Mouse (Mus musculus) liver, embryonic 16.5 days (tissue): ENCODE results near the gene Map3k21. TPM values are rescaled to one million over a fixed set of nuclear protein-coding genes. Genes with fewer than 3 reads are reported as not detected.

ENCODE experiments used
- ATAC-seq: fragments of 200-750 bp; cut with Nextera tagmentation; 2 replicates; pipeline ENCODE4 v1.8.0; 2017; ENCODE audit warnings: low read depth, mild to moderate bottlenecking, moderate number of reproducible peaks, moderate library complexity
- H3K27ac ChIP-seq: fragments of 300-500 bp; sonication (generic); 2 replicates; pipeline ENCODE4 v1.5.1; 2014; ENCODE audit warnings: mild to moderate bottlenecking, low read length
- H3K27me3 ChIP-seq: fragments of 300-500 bp; sonication (generic); 2 replicates; pipeline ENCODE4 v1.6.1; 2014; ENCODE audit warnings: low read depth, low read length, mixed read lengths; ENCODE audit not compliant: control insufficient read depth, insufficient read depth
- H3K36me3 ChIP-seq: fragments of 300-500 bp; sonication (generic); 2 replicates; pipeline ENCODE4 v1.6.1; 2014; ENCODE audit warnings: mild to moderate bottlenecking; ENCODE audit not compliant: control insufficient read depth, insufficient read depth
- H3K4me1 ChIP-seq: fragments of 300-500 bp; sonication (generic); 2 replicates; pipeline ENCODE4 v1.6.1; 2014; ENCODE audit warnings: low read depth, low read length, mixed read lengths; ENCODE audit not compliant: control insufficient read depth
- H3K4me2 ChIP-seq: fragments of 300-500 bp; sonication (generic); 2 replicates; pipeline ENCODE4 v1.6.1; 2014; ENCODE audit warnings: low read depth, low read length, mixed read lengths
- H3K4me3 ChIP-seq: fragments of 300-500 bp; sonication (generic); 2 replicates; pipeline ENCODE4 v1.5.1; 2014; ENCODE audit warnings: low read depth, mild to moderate bottlenecking, low read length
- H3K9ac ChIP-seq: fragments of 300-500 bp; sonication (generic); 2 replicates; pipeline ENCODE4 v1.6.1; 2014; ENCODE audit warnings: low read depth, low read length
- H3K9me3 ChIP-seq: fragments of 300-500 bp; sonication (generic); replicated peaks from 2 replicates; pipeline ENCODE4 v1.6.1; 2016; ENCODE audit warnings: low read length; ENCODE audit not compliant: control insufficient read depth
- WGBS: fragments of 180-500 bp; shearing (Covaris S2); extraction: QIAGEN DNeasy Blood & Tissue Kit; methylation state at CpG from one replicate; pipeline ENCODE4 v1.1.7; 2014; ENCODE audit not compliant: insufficient replicate concordance; 5-methylcytosine and 5-hydroxymethylcytosine counted together
- polyA plus RNA-seq: library from polyadenylated mRNA; unstranded; fragments of >200 nt; fragmentation: Nextera tagmentation; extraction: Ambion mirVana; gene quantifications from 2 replicates; pipeline ENCODE4 v1.2.1, GENCODE M21; 2015

Gene Map3k21
- polyA plus RNA-seq, 1 experiment from 2014 or later: 0.21 TPM

DNA sequence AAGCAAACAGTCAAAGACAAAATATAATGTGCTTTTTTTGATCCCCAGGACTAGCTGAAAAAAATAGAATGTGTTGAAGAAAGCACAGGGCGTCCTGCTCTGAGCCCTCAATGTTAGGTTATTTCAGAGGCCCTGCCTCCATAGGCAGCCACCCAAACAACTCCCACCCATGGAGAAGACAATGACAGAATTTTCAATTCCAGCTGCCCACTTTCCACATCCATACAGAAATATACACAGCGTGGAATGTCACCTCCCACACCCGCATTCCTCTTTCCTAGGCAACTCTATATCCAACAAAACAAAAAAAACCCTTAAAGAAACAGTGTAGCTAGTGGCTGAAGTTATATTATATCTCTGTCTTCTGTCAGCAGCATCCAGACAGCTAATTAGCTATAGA lies 61.1 kb downstream of the Map3k21 start:
- Histone ChIP-seq H3K36me3 (no peaks in the 10 kb centered on the region), H3K4me2 (no peak overlapping the region), H3K27ac (no peak overlapping the region), H3K27me3 (no peaks in the 10 kb centered on the region), H3K9ac (no peak overlapping the region), H3K4me3 (no peak overlapping the region), H3K9me3 (no peaks in the 10 kb centered on the region), H3K4me1 (no peaks in the 10 kb centered on the region)
- 52% methylated on average over 3 of the region's 3 CpGs for WGBS
- no peak for ATAC-seq

DNA sequence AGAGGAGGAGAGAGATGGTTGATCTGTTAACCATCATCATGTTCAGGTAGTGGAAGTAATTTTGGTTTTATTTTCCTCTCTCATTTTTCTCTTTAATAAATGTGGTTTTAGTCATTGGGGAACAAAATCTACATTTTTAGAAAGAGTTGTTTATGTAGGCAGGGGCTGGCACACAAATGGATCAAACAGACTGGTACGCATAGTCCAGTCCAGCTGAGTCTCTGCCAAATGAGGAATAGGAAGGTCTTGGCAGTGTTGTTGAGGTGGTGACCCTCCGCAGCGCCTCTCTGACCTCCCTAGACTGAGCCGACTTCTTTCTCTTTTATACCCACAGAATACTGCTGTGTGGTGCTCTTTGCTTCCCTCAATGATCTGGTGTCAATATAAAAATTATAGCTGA lies 65.7 kb downstream of the Map3k21 start:
- no peaks in the 10 kb centered on the region for H3K36me3 ChIP-seq
- H3K9ac ChIP-seq: no peak overlapping the region
- H3K4me3 ChIP-seq: no peak overlapping the region
- H3K27ac ChIP-seq: no peak overlapping the region
- H3K27me3 ChIP-seq: no peaks in the 10 kb centered on the region
- no peaks in the 10 kb centered on the region for H3K4me1 ChIP-seq
- 74% methylated on average over 4 of the region's 4 CpGs for WGBS
- no peaks in the 10 kb centered on the region for H3K9me3 ChIP-seq
- ATAC-seq: no peak
- H3K4me2 ChIP-seq: no peak overlapping the region

DNA sequence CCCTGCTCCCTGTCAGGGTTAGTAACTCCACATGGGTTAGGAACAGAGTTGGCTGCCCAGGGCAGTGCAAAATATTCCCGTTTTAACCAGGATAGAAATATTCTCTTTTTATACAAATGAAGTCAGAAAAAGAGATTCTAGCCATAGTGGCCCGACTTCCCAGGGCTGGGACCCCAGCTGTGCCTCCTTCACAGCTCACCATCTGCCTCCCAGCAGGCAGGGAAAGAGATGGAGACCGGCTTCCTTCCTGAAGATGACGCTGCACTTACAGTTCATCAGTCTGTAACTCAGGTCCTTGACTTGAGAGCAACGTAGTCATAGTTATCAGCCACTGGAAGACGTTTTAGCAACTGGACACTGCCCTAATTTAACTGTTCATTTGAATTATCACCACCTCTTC lies 70.6 kb downstream of the Map3k21 start:
- no peaks in the 10 kb centered on the region for H3K4me1 ChIP-seq
- H3K27me3 ChIP-seq: no peaks in the 10 kb centered on the region
- no peak overlapping the region for H3K4me2 ChIP-seq
- 13% methylated on average over 6 of the region's 6 CpGs for WGBS
- no peaks in the 10 kb centered on the region for H3K9me3 ChIP-seq
- no peak overlapping the region for H3K4me3 ChIP-seq
- H3K9ac ChIP-seq: no peak overlapping the region
- H3K36me3 ChIP-seq: no peaks in the 10 kb centered on the region
- no peak overlapping the region for H3K27ac ChIP-seq
- no peak for ATAC-seq

- Histone ChIP-seq H3K9ac (no peak overlapping the region), H3K27ac (no peak overlapping the region), H3K4me1 (no peaks in the 10 kb centered on the region), H3K4me3 (no peak overlapping the region), H3K27me3 (no peaks in the 10 kb centered on the region), H3K4me2 (no peak overlapping the region), H3K9me3 (no peaks in the 10 kb centered on the region), H3K36me3 (no peaks in the 10 kb centered on the region)
- ATAC-seq: no peak
- 30% methylated on average over 3 of the region's 3 CpGs for WGBS
Observed at GRCm38 (mm10) chr8:125983515-125983914, 73.3 kb downstream of the Map3k21 start.

DNA sequence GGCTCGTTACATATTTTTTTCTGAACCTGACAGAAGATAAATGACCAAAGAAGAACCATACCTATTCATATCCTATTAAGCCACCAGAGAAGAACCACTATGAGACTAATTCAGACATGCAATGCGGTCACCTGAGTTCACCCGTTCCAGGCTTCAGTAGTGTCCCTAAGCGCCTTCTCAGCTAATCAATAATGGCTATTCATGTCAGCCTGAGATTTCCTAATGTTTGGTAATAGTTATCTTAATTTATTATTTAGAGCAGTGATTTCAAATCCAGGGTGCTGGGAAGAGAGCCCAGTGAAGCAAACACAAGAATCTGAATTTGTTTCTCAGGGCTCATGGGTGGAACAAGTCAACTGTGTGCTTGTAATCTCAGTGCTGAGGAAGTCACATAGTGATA lies 73.9 kb downstream of the Map3k21 start:
- H3K4me2 ChIP-seq: no peak overlapping the region
- H3K9ac ChIP-seq: no peak overlapping the region
- H3K27me3 ChIP-seq: no peaks in the 10 kb centered on the region
- WGBS: 70% methylated on average over 4 of the region's 4 CpGs
- H3K9me3 ChIP-seq: no peaks in the 10 kb centered on the region
- no peak for ATAC-seq
- H3K27ac ChIP-seq: no peak overlapping the region
- no peak overlapping the region for H3K4me3 ChIP-seq
- H3K36me3 ChIP-seq: no peaks in the 10 kb centered on the region
- H3K4me1 ChIP-seq: no peaks in the 10 kb centered on the region

DNA sequence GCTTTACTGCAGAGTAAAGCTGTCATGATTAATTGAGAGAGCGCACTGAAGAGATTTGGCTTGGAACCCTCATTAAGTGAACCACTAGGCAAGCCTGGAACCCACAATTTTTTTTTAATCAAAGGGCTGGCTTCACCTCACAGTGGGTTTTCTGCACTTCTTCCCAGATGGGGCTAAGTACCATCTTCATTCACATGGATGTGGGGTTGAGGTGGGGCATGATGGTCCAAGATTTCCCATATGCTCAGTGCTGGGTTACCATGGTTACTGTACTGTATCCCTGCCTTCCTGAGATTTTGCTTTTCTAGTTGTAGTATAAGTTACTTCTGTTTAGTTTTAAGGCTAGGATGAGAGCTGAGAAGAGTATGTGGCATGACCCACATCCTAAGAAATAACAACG lies 75.1 kb downstream of the Map3k21 start:
- no peaks in the 10 kb centered on the region for H3K4me1 ChIP-seq
- H3K36me3 ChIP-seq: no peaks in the 10 kb centered on the region
- H3K27ac ChIP-seq: no peak overlapping the region
- no peak overlapping the region for H3K4me3 ChIP-seq
- H3K4me2 ChIP-seq: no peak overlapping the region
- no peaks in the 10 kb centered on the region for H3K27me3 ChIP-seq
- no peaks in the 10 kb centered on the region for H3K9me3 ChIP-seq
- no peak overlapping the region for H3K9ac ChIP-seq
- WGBS: 72% methylated on average over 2 of the region's 2 CpGs
- ATAC-seq: no peak

- WGBS: 59% methylated on average over 6 of the region's 6 CpGs
- Histone ChIP-seq H3K9ac (no peak overlapping the region), H3K4me2 (no peak overlapping the region), H3K9me3 (no peaks in the 10 kb centered on the region), H3K4me3 (no peak overlapping the region), H3K4me1 (no peaks in the 10 kb centered on the region), H3K36me3 (no peaks in the 10 kb centered on the region), H3K27me3 (no peaks in the 10 kb centered on the region), H3K27ac (no peak overlapping the region)
- ATAC-seq: no peak
Observed at GRCm38 (mm10) chr8:125986999-125987589, 76.8 kb downstream of the Map3k21 start.

- Histone ChIP-seq H3K27me3 (peaks cover 3% of the 10 kb centered on the region; the same call in 1 of the 2 replicates), H3K36me3 (no peaks in the 10 kb centered on the region), H3K27ac (no peak overlapping the region), H3K4me1 (no peaks in the 10 kb centered on the region), H3K4me2 (no peak overlapping the region), H3K9ac (no peak overlapping the region), H3K9me3 (no peaks in the 10 kb centered on the region), H3K4me3 (no peak overlapping the region)
- no peak for ATAC-seq
- WGBS: 13% methylated on average over 2 of the region's 2 CpGs
Observed at GRCm38 (mm10) chr8:125987996-125988395, 77.7 kb downstream of the Map3k21 start.

- no peak for ATAC-seq
- WGBS: 68% methylated on average over 9 of the region's 9 CpGs
- no peak overlapping the region for H3K27ac ChIP-seq
- H3K4me1 ChIP-seq: no peaks in the 10 kb centered on the region
- no peak overlapping the region for H3K9ac ChIP-seq
- H3K4me3 ChIP-seq: no peak overlapping the region
- no peak overlapping the region for H3K4me2 ChIP-seq
- no peaks in the 10 kb centered on the region for H3K9me3 ChIP-seq
- H3K36me3 ChIP-seq: no peaks in the 10 kb centered on the region
- H3K27me3 ChIP-seq: peaks cover 39% of the 10 kb centered on the region
Observed at GRCm38 (mm10) chr8:125993636-125994035, 83.4 kb downstream of the Map3k21 start.
